Mouse (Mus musculus): Measurements from ENCODE around the gene Rhou.

Gene Rhou

GRCm38 (mm10) chr8:123653308-123653993 lies at the start of gene Rhou:
TSS of gene Rhou (plus strand) at chr8:123653929.
- TF ChIP-seq GATA4 (IDR thresholded peaks at IDR 0.05; ENCODE audit: insufficient replicate concordance, low read length) = no peak

GRCm38 (mm10) chr8:123624274-123624673 lies 29.5 kb upstream of the Rhou start:
- TF ChIP-seq GATA4 (IDR thresholded peaks at IDR 0.05; ENCODE audit: insufficient replicate concordance, low read length) = no peak

- TF ChIP-seq GATA4 (IDR thresholded peaks at IDR 0.05; ENCODE audit: insufficient replicate concordance, low read length) = no peak
These were observed 29.0 kb upstream of the Rhou start for GRCm38 (mm10) chr8:123624702-123625101.

GRCm38 (mm10) chr8:123625717-123626116 lies 28.0 kb upstream of the Rhou start:
- no peak for TF ChIP-seq GATA4 (IDR thresholded peaks at IDR 0.05; ENCODE audit: insufficient replicate concordance, low read length)

DNA sequence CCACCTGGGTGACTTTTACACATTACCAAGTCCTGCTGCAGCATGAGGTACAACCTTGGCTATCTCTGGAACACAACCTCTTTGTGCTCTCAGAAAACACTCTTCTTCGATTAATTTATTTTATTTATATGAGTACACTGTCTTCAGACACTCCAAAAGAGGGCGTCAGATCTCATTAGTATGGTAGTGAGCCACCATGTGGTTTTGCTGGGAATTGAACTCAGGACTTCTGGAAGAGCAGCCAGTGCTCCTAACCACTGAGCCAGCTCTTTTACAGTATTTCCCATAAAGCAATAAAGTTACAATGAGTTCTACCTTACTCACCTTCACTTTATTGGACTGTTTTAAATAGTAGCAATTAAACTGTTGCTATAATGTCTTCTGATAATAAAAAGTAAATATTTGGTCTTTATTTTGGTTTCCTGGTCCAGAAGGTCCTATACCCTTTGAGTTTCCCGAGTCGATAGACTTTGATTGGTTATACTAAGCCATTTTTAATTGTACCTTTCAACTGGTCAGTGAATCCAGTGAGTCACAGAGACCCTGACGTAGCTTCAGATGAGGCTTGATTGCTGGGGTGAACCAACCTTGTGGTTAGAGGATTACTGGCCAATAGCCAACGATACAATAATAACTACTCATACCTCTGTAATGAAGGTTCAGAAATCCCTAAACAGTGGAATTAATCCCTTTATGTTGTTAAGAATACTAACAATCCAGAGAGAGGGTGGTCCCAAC lies 26.1 kb upstream of the Rhou start:
- no peak for TF ChIP-seq GATA4 (IDR thresholded peaks at IDR 0.05; ENCODE audit: insufficient replicate concordance, low read length)

DNA sequence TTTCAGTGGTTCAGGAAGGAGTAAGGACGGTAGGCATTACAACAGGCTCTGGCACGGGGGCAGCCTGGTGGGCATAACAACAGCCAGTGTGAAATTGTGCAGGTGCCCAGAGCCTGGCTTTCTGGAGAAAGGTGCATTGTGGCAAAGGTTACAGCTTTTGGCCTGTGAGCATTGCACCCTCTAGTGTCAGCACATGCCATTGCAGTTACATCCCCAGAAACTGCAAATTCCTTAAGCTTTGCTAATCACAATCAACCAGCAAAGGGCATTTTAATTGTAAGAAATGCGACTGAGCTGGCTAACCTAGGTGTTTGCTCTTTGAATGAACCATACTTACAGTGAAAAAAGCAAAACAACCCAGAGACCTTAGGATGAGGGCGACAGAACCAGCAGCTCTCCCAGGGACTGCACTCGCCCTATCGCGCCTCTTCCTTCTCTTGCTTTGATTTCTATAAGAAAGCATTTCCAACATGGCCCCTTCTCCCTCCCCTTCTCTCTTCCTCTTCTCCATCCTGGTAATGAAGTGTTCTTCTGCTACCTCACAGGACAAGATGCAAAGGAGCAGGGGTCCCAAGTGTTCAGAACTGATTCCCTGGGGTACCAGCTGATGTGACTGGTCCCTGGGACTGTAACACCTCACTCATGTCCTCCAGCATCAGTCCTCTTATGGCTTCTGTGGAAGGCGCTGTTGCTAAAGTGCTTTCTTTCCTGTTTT lies 25.3 kb upstream of the Rhou start:
- TF ChIP-seq GATA4 (IDR thresholded peaks at IDR 0.05; ENCODE audit: insufficient replicate concordance, low read length) = no peak

GRCm38 (mm10) chr8:123628968-123629755 lies 24.6 kb upstream of the Rhou start:
- no peak for TF ChIP-seq GATA4 (IDR thresholded peaks at IDR 0.05; ENCODE audit: insufficient replicate concordance, low read length)

DNA sequence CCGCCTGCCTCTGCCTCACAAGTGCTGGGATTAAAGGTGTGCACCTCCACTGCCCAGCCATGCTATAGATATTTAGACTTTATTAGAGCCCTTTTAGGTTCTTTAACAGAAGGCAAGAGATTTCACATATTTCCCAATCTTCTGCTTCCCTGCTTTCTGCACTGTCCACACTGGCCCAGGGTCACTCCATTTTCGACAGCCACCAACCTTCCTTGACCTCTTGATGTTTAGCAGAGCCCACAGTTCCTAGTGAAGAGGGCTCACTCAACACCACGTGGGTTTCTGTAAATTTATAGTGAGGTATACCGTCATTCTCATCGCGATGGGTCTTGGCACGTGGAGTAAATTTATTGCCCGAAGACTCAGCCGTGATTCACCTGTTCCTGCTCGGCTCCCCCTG lies 23.7 kb upstream of the Rhou start:
- TF ChIP-seq GATA4 (IDR thresholded peaks at IDR 0.05; ENCODE audit: insufficient replicate concordance, low read length) = no peak

- no peak for TF ChIP-seq GATA4 (IDR thresholded peaks at IDR 0.05; ENCODE audit: insufficient replicate concordance, low read length)
These were observed 22.9 kb upstream of the Rhou start for GRCm38 (mm10) chr8:123630841-123631251.

- TF ChIP-seq GATA4 (IDR thresholded peaks at IDR 0.05; ENCODE audit: insufficient replicate concordance, low read length) = no peak
These were observed 21.5 kb upstream of the Rhou start for GRCm38 (mm10) chr8:123632257-123632656.

DNA sequence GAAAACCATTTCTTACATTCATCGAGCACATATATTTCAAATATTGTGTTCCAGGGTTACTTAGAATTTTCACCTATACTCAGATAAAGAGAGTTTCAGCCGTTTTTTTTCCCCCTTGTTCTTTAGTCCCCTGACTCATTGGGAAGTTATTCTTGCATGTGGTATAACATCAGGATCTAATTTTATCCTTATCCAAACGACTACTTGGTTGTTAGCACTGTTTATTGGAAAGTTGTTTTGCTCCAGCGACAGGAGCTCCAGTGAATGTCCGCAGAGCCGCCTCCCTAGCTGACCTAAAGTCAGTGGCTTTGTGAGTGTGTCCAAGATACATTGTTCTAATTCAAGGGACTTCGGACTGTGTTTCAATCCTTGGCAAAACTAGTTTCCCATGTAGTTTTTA lies 19.9 kb upstream of the Rhou start:
- TF ChIP-seq GATA4 (IDR thresholded peaks at IDR 0.05; ENCODE audit: insufficient replicate concordance, low read length) = no peak

- TF ChIP-seq GATA4 (IDR thresholded peaks at IDR 0.05; ENCODE audit: insufficient replicate concordance, low read length) = no peak
These were observed 19.2 kb upstream of the Rhou start for GRCm38 (mm10) chr8:123634395-123635131.

DNA sequence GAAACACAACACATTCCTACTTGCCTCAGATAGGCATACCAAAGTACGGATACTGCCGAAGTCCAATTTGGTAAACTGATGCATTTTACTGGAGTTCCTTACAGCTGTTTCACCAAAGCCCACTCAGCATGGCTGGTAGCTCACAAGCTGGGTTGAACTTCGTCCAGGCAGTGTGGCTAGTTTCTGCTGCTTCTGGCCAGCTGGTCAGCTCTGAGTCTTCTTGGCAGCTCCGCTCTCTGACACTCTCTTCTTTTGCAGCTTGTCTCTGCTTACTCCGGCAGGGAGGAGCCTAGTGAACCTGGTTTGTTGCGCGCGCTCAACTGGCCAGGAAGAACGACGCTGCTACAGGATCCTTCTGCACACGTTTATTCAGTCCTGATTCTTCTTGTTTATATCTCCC lies 18.1 kb upstream of the Rhou start:
- TF ChIP-seq GATA4 (IDR thresholded peaks at IDR 0.05; ENCODE audit: insufficient replicate concordance, low read length) = no peak

DNA sequence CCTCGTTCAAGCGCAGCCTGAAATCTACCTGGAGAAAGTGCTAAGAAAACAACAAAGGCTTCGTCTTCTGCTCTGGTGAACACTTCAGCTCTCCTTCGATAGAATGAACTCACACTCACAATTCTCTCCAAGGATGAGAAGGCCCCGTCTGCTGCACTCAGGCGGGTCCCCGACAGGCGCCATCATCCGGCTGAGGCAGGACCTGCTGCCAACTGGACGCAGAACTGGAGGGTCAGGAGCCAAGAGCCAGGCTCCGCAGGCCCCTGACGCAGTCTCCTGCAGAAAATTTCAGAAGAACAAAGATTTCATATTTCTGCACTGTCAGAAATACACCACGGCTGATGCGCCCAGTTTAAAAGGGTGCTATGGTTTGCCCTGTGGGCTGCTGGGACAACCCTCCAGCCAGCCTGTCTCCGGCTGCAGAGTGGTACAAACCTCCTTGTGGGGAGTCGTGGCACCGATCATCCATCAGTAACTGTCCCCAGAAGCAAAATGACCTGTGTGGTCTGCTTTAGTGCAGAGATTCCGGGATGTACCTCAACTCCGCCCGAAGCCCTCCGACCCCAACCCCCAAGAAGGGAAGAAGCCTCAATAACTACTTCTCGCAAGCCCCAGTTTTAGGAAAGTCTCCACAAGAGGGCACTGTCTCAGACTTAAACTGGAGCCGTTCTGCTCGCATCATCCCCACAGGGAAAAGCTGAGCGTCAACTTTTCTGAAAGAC lies 10.2 kb upstream of the Rhou start:
- TF ChIP-seq GATA4 (IDR thresholded peaks at IDR 0.05; ENCODE audit: insufficient replicate concordance, low read length) = no peak
